Mouse (Mus musculus): ENCODE measurements around the gene Glrx5.

DNA sequence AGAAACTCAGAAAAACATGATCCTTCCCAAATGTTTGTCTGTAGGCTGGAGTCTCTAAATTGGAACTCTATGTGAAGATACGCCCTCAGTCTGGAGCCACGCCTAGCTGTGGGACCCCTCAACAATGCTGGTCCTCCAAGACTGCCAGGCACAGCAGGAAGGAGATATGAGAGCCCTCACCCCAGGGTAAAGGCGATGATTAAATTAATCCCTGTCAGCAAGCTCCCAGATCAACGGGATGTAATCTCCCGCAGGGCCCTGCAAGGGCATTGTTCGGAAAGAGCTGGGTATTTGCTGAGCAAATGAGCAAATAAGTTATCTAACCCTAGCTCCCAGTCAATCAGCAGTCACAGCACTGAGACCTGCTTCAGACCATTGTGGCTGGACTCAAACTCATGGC is 33.9 kb upstream of the Glrx5 start:
- TF ChIP-seq EP300 (IDR thresholded peaks at IDR 0.05; ENCODE audit: insufficient read depth, low read depth, low read length) = no peak
- TF ChIP-seq CTCF (IDR thresholded peaks at IDR 0.05) = no peak

All from heart, adult 2 months (tissue).